In the genomic region with DNA sequence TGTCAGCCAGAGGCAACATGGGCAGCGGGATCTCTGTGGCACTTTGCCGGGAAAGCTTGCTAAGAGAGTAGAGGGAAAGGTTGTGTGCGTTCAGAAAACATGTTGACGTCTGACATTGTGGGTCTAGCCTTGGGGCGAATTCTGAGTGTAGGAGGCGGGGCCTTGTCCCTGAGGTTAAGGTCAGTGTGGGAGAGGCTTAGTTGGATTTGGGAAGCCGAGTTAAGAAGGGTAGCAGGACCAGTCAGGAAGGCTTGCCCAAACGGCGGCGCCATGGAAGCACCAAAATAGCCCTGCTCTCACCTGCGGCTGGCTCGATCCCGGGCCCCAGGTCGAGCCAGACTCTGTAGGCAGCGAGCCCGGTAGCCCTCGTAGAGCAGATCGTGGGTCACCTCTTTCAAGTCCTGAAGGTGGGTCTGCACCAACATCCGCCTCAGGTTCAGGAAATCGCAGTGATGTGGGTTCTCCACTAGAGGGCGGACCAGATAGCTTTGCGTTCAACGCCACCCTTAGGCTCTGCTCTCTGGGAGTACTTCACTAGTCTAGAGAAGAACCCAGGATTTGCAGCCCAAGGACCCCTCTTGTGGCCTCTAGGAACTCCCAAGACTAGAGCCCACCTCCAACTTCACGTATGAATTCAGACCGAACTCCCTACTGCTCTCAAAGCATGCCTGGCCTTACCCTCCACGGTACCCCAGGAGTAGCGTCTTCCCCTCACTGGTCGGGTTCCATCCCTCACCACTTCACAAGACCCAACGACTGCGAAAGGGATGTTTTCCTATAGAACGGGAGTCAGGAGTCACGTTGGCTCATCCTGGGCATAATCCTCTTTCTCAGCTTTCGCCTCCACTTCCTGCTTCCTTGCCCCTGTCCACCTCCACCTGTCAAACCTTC, we compare ENCODE assay signal across 8 mouse cellular contexts. TPM values are rescaled to one million over a fixed set of nuclear protein-coding genes. Genes with fewer than 3 reads are reported as not detected.
DNase-seq lines count a peak whose midpoint lies in the region; ATAC-seq and TF ChIP-seq lines count a peak whose summit lies in the region.

No protein-coding gene starts in this region.

- in situ Hi-C loops in CH12.LX (cut with MboI; ENCODE audit: low pct_ligation_motif_present, low pct_unique_long_range_greater_than_20kb, low sequenced_read_pairs), result no loop called here

- dilution Hi-C loops in CH12.LX (cut with MboI; ENCODE audit: extremely low pct_ligation_motif_present, extremely low pct_unique_long_range_greater_than_20kb, low sequenced_read_pairs), result no loop called here

- peaks cover 17 to 63% of the 10 kb centered on the region in 2 experiments for H3K4me1 ChIP-seq in CH12.LX (ENCODE audit: control insufficient read depth in 1 of 2, insufficient read depth in 2 of 2)
- H3K4me1 ChIP-seq in embryonic facial prominence, embryonic 14.5 days (ENCODE audit: control insufficient read depth, insufficient read depth, low read length), result no peaks in the 10 kb centered on the region
- H3K4me1 ChIP-seq in heart, embryonic 13.5 days, result peaks cover 60% of the 10 kb centered on the region
- H3K4me1 ChIP-seq in kidney, embryonic 15.5 days, result peaks cover 21% of the 10 kb centered on the region

- peaks cover 26 to 44% of the 10 kb centered on the region in 2 experiments for H3K36me3 ChIP-seq in CH12.LX (replicated peaks in 1 of 2; ENCODE audit: control insufficient read depth in 1 of 2, insufficient read depth in 1 of 2, low read length in 1 of 2)
- H3K36me3 ChIP-seq in embryonic facial prominence, embryonic 14.5 days (ENCODE audit: control insufficient read depth, insufficient read depth, low read length), result no peaks in the 10 kb centered on the region
- no peaks in the 10 kb centered on the region for H3K36me3 ChIP-seq in heart, embryonic 13.5 days
- H3K36me3 ChIP-seq in kidney, embryonic 15.5 days, result no peaks in the 10 kb centered on the region

- ATAC-seq in embryonic facial prominence, embryonic 14.5 days (ENCODE audit: low read depth), result peak; percentile 23
- ATAC-seq in heart, embryonic 13.5 days (ENCODE audit: extremely low read depth, insufficient number of reproducible peaks, low FRiP score, low TSS enrichment), result no peak
- ATAC-seq in kidney, embryonic 15.5 days (replicated peaks; ENCODE audit: low FRiP score), result 0 out of 2 replicates have a peak, but pooled peaks have one; percentile 35

- H3K27ac ChIP-seq in CH12.LX (ENCODE audit: insufficient read depth, low read depth), result no peak overlapping the region
- H3K27ac ChIP-seq in embryonic facial prominence, embryonic 14.5 days (replicated peaks; ENCODE audit: low read depth, low read length), result no peak overlapping the region
- peak overlapping the region; percentile 24 for H3K27ac ChIP-seq in heart, embryonic 13.5 days (replicated peaks)
- H3K27ac ChIP-seq in kidney, embryonic 15.5 days, result peak overlapping the region; percentile 27; the same call in 1 of the 2 replicates

- peaks cover 18% of the 10 kb centered on the region for H3K79me2 ChIP-seq in CH12.LX (replicated peaks; ENCODE audit: control insufficient read depth, extremely low read depth, insufficient read depth, poor library complexity, severe bottlenecking)

- peak; percentile 33 for TF ChIP-seq RAD21 in CH12.LX (IDR thresholded peaks at IDR 0.05; ENCODE audit: low read depth, low read length)

- no peak overlapping the region for H3K9ac ChIP-seq in CH12.LX (ENCODE audit: insufficient read depth, low read depth)
- peak overlapping the region; percentile 51 for H3K9ac ChIP-seq in embryonic facial prominence, embryonic 14.5 days (ENCODE audit: low read depth, low read length)
- peak overlapping the region; percentile 82 for H3K9ac ChIP-seq in heart, embryonic 13.5 days
- peak overlapping the region; percentile 45 for H3K9ac ChIP-seq in kidney, embryonic 15.5 days

- 28% methylated on average over 26 of the region's 33 CpGs for WGBS in embryonic facial prominence, embryonic 14.5 days
- 21% methylated on average over 33 of the region's 33 CpGs for WGBS in heart, embryonic 13.5 days
- WGBS in kidney, embryonic 15.5 days, result 24% methylated on average over 33 of the region's 33 CpGs

- TF ChIP-seq POLR2A in CH12.LX (IDR thresholded peaks at IDR 0.05; ENCODE audit: low read depth, low read length), result no peak

- no peak overlapping the region for H3K4me3 ChIP-seq in CH12.LX (replicated peaks in 1 of 3; ENCODE audit: low read depth in 2 of 3, low read length in 2 of 3, poor library complexity in 1 of 3)
- peak overlapping the region; percentile 32 for H3K4me3 ChIP-seq in embryonic facial prominence, embryonic 14.5 days (ENCODE audit: low read depth, low read length)
- peak overlapping the region; percentile 53 for H3K4me3 ChIP-seq in heart, embryonic 13.5 days
- H3K4me3 ChIP-seq in kidney, embryonic 15.5 days (replicated peaks), result peak overlapping the region; percentile 42

- TF ChIP-seq EP300 in CH12.LX (IDR thresholded peaks at IDR 0.05; ENCODE audit: low read length), result no peak

- H3K4me2 ChIP-seq in CH12.LX (ENCODE audit: insufficient read depth, low read depth, poor library complexity, severe bottlenecking), result no peak overlapping the region
- peak overlapping the region; percentile 58 for H3K4me2 ChIP-seq in embryonic facial prominence, embryonic 14.5 days (ENCODE audit: low read depth, low read length)
- H3K4me2 ChIP-seq in heart, embryonic 13.5 days, result peak overlapping the region; percentile 73
- H3K4me2 ChIP-seq in kidney, embryonic 15.5 days, result peak overlapping the region; percentile 72

- no peaks in the 10 kb centered on the region for H3K9me3 ChIP-seq in CH12.LX (replicated peaks; ENCODE audit: low read length)
- no peaks in the 10 kb centered on the region for H3K9me3 ChIP-seq in embryonic facial prominence, embryonic 14.5 days (ENCODE audit: control insufficient read depth, low read length)
- no peaks in the 10 kb centered on the region for H3K9me3 ChIP-seq in heart, embryonic 13.5 days
- H3K9me3 ChIP-seq in kidney, embryonic 15.5 days (replicated peaks), result no peaks in the 10 kb centered on the region

- peak; percentile 76 for DNase-seq in CH12.LX (ENCODE audit: extremely low read depth)
- DNase-seq in adrenal gland, adult 2 months, result peak; percentile 60
- peak; percentile 83 for DNase-seq in embryonic facial prominence, embryonic 14.5 days (ENCODE audit: low spot score)
- peak; percentile 83 for DNase-seq in lung, postnatal 10 days
- DNase-seq in ovary, postnatal 36 days (ENCODE audit: low spot score), result peak; percentile 52
- DNase-seq in right cerebral cortex, adult 18-20 months, result no peak

- TF ChIP-seq CTCF in CH12.LX (conservative IDR thresholded peaks at IDR 0.05 in 1 of 2, IDR thresholded peaks at IDR 0.05 in 1 of 2; ENCODE audit: low read depth in 2 of 2, low read length in 2 of 2), result peak; percentile 81 to 87

- H3K27me3 ChIP-seq in CH12.LX (replicated peaks), result no peaks in the 10 kb centered on the region
- no peaks in the 10 kb centered on the region for H3K27me3 ChIP-seq in embryonic facial prominence, embryonic 14.5 days (replicated peaks; ENCODE audit: control insufficient read depth, insufficient read depth, low read length)
- 0 out of 2 replicates have a peak, but pooled peaks cover 6% of the 10 kb centered on the region for H3K27me3 ChIP-seq in heart, embryonic 13.5 days (replicated peaks)
- H3K27me3 ChIP-seq in kidney, embryonic 15.5 days, result peaks cover 5% of the 10 kb centered on the region; the same call in 1 of the 2 replicates

RNA-seq across cellular contexts. Expression of gene Mylpf, which starts 6.5 kb away (rescaled TPM):
- 3.0 and 4.2 TPM in 2 replicates for total RNA-seq in CH12.LX (2012; rRNA removed)
- total RNA-seq in CH12.LX (2014; rRNA removed), result 0.49 and 3.2 TPM in 2 replicates
- polyA plus RNA-seq in CH12.LX (2012; ENCODE audit: insufficient read length, low read depth), result 4.1 and 5.2 TPM in 2 replicates
- 1 to 10 TPM; 2.2 to 2.3 TPM for total RNA-seq in adrenal gland, adult 2 months (2021)
- polyA plus RNA-seq in adrenal gland, adult 2 months (2012; rRNA removed), result not detected in 2 replicates
- 1,018 and 1,489 TPM in 2 replicates for polyA plus RNA-seq in embryonic facial prominence, embryonic 14.5 days (2014; fragmentation: Nextera tagmentation; extraction: Ambion mirVana)
- 17.0 and 24.9 TPM in 2 replicates for polyA plus RNA-seq in heart, embryonic 13.5 days (2015; fragmentation: Nextera tagmentation; extraction: Ambion mirVana)
- polyA plus RNA-seq in kidney, embryonic 15.5 days (2015; fragmentation: Nextera tagmentation; extraction: Ambion mirVana), result 51.1 and 90.2 TPM in 2 replicates

RNA-seq across cellular contexts. Expression of gene Tbc1d10b, which starts 7.0 kb away (rescaled TPM):
- 25.9 and 28.0 TPM in 2 replicates for total RNA-seq in CH12.LX (2012; rRNA removed)
- total RNA-seq in CH12.LX (2014; rRNA removed), result 17.9 and 18.2 TPM in 2 replicates
- polyA plus RNA-seq in CH12.LX (2012; ENCODE audit: insufficient read length, low read depth), result 25.6 and 26.6 TPM in 2 replicates
- 10 to 100 TPM; 36.0 to 43.6 TPM for total RNA-seq in adrenal gland, adult 2 months (2021)
- polyA plus RNA-seq in adrenal gland, adult 2 months (2012; rRNA removed), result 31.5 and 35.1 TPM in 2 replicates
- 25.0 and 27.1 TPM in 2 replicates for polyA plus RNA-seq in embryonic facial prominence, embryonic 14.5 days (2014; fragmentation: Nextera tagmentation; extraction: Ambion mirVana)
- 18.0 and 18.2 TPM in 2 replicates for polyA plus RNA-seq in heart, embryonic 13.5 days (2015; fragmentation: Nextera tagmentation; extraction: Ambion mirVana)
- polyA plus RNA-seq in kidney, embryonic 15.5 days (2015; fragmentation: Nextera tagmentation; extraction: Ambion mirVana), result 23.4 and 26.7 TPM in 2 replicates

RNA-seq across cellular contexts. Expression of gene Zfp553, which starts 17.6 kb away (rescaled TPM):
- 17.4 and 18.8 TPM in 2 replicates for total RNA-seq in CH12.LX (2012; rRNA removed)
- 8.6 and 9.8 TPM in 2 replicates for total RNA-seq in CH12.LX (2014; rRNA removed)
- 15.0 and 15.2 TPM in 2 replicates for polyA plus RNA-seq in CH12.LX (2012; ENCODE audit: insufficient read length, low read depth)
- total RNA-seq in adrenal gland, adult 2 months (2021), result 10 to 100 TPM; 11.7 to 12.7 TPM
- 18.3 and 20.5 TPM in 2 replicates for polyA plus RNA-seq in adrenal gland, adult 2 months (2012; rRNA removed)
- polyA plus RNA-seq in embryonic facial prominence, embryonic 14.5 days (2014; fragmentation: Nextera tagmentation; extraction: Ambion mirVana), result 14.0 and 17.2 TPM in 2 replicates
- polyA plus RNA-seq in heart, embryonic 13.5 days (2015; fragmentation: Nextera tagmentation; extraction: Ambion mirVana), result 21.4 and 24.1 TPM in 2 replicates
- polyA plus RNA-seq in kidney, embryonic 15.5 days (2015; fragmentation: Nextera tagmentation; extraction: Ambion mirVana), result 41.7 and 46.1 TPM in 2 replicates

RNA-seq across cellular contexts. Expression of gene Sept1, which starts 17.7 kb away (rescaled TPM):
- total RNA-seq in CH12.LX (2012; rRNA removed) (73.8 and 92.3 TPM in 2 replicates), CH12.LX (2014; rRNA removed) (42.1 and 42.7 TPM in 2 replicates)
- 147 and 171 TPM in 2 replicates for polyA plus RNA-seq in CH12.LX (2012; ENCODE audit: insufficient read length, low read depth)
- 10 to 100 TPM in 1 of 2 experiments, 1 to 10 TPM in 1; 7.1 to 11.4 TPM for total RNA-seq in adrenal gland, adult 2 months (2021)
- polyA plus RNA-seq in adrenal gland, adult 2 months (2012; rRNA removed), result 8.6 and 10.9 TPM in 2 replicates
- polyA plus RNA-seq in embryonic facial prominence, embryonic 14.5 days (2014; fragmentation: Nextera tagmentation; extraction: Ambion mirVana), result 12.5 and 15.9 TPM in 2 replicates
- 23.1 and 23.2 TPM in 2 replicates for polyA plus RNA-seq in heart, embryonic 13.5 days (2015; fragmentation: Nextera tagmentation; extraction: Ambion mirVana)
- polyA plus RNA-seq in kidney, embryonic 15.5 days (2015; fragmentation: Nextera tagmentation; extraction: Ambion mirVana), result 21.3 and 21.7 TPM in 2 replicates

RNA-seq across cellular contexts. Expression of gene Cd2bp2, which starts 19.4 kb away (rescaled TPM):
- total RNA-seq in CH12.LX (2012; rRNA removed) (66.8 and 78.5 TPM in 2 replicates), CH12.LX (2014; rRNA removed) (62.4 and 63.3 TPM in 2 replicates)
- polyA plus RNA-seq in CH12.LX (2012; ENCODE audit: insufficient read length, low read depth), result 57.4 and 72.8 TPM in 2 replicates
- 10 to 100 TPM; 37.6 to 67.6 TPM for total RNA-seq in adrenal gland, adult 2 months (2021)
- 12.7 and 13.8 TPM in 2 replicates for polyA plus RNA-seq in adrenal gland, adult 2 months (2012; rRNA removed)
- 45.4 and 55.1 TPM in 2 replicates for polyA plus RNA-seq in embryonic facial prominence, embryonic 14.5 days (2014; fragmentation: Nextera tagmentation; extraction: Ambion mirVana)
- polyA plus RNA-seq in heart, embryonic 13.5 days (2015; fragmentation: Nextera tagmentation; extraction: Ambion mirVana), result 42.1 TPM in 2 replicates
- 59.3 and 66.6 TPM in 2 replicates for polyA plus RNA-seq in kidney, embryonic 15.5 days (2015; fragmentation: Nextera tagmentation; extraction: Ambion mirVana)

Comparison
In these comparisons a context has a peak if more than half of its experiments do, and no peak if none do; other contexts are left out.
1. H3K27ac ChIP-seq: peak in heart, embryonic 13.5 days (single experiment) and kidney, embryonic 15.5 days (single experiment); none in CH12.LX (single experiment) and embryonic facial prominence, embryonic 14.5 days (single experiment).
2. H3K4me3 ChIP-seq: peak in embryonic facial prominence, embryonic 14.5 days (single experiment), heart, embryonic 13.5 days (single experiment) and kidney, embryonic 15.5 days (single experiment); none in CH12.LX (0 of 3).
3. RNA of gene Mylpf, which starts 6.5 kb away (polyA plus RNA-seq): 1,018 to 1,489 TPM in embryonic facial prominence, embryonic 14.5 days; 51.1 to 90.2 TPM in kidney, embryonic 15.5 days, 17.0 to 24.9 TPM in heart, embryonic 13.5 days, 4.1 to 5.2 TPM in CH12.LX and not detected in adrenal gland, adult 2 months; every median in the first group is over 10 times any median in the second.